Mouse (Mus musculus): ENCODE results near the gene 1110017D15Rik. TPM values are rescaled to one million over a fixed set of nuclear protein-coding genes. Genes with fewer than 3 reads are reported as not detected.
"Not testable (repeated sequence)": the region's sequence is repeated elsewhere in the genome, so short reads cannot be mapped to it uniquely, and the experiment has no call there.

Gene 1110017D15Rik
- polyA plus RNA-seq, 1 experiment: 4.9 TPM

DNA sequence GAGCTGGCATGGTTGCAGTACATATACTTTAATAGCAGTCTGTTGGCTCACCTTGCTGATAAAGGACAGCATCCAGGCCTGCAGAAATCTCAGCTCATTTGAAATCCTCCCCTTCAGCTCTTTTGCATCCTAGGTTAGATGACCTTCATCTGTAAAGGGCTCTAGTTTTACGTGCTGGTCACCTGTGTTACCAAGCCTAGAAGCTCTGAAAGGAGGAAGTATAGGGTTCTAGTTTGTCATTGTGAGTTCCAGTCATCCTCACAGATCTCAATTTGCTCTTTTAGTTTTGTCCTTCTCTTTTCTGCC is 45.8 kb downstream of the 1110017D15Rik start:
- no peak for TF ChIP-seq POLR2A (IDR thresholded peaks at IDR 0.05; ENCODE audit: extremely low read depth, insufficient read depth, low read length)
- no peak for TF ChIP-seq CTCF (IDR thresholded peaks at IDR 0.05; ENCODE audit: extremely low read depth, insufficient read depth, low read length)
- H3K27ac ChIP-seq (ENCODE audit: insufficient read depth, low read length): no peak overlapping the region
- no peak overlapping the region for H3K4me3 ChIP-seq (ENCODE audit: insufficient read depth, low read length)
- peaks cover 2% of the 10 kb centered on the region; the same call in 1 of the 2 replicates for H3K4me1 ChIP-seq (ENCODE audit: control insufficient read depth, insufficient read depth, low read length)

DNA sequence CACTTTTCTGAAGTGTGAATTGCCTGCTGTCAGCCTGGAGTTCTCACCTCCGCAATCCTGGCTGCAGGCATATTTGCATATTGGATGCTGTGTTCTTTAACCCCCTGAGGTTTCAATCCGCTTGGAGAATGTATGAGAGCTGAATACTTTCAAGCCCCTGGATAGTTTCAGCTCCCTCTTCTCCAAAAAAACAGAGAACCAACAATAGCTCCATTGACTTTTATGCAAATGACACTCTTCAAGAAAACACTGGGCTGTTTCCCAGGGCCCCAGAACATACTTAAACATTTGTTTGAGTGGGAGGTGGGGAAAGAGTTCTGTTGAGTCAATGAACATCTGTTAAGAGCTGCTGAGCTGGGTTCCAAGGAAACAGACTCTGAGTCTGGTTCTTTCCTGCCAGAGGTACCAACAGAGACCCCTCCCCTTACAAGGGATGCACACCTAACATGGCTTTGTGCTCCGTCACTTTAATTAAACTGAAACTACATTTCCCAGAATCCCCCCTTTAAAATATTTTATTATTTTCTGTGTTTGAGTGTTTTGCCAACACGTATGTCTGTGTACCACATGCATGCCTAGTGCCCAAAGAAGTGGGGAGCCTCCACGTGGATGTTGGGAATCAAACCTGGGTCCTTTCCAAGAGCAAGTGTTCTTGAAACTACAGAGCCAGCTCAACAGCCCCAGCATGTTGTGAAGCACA is 46.3 kb downstream of the 1110017D15Rik start:
- TF ChIP-seq CTCF (IDR thresholded peaks at IDR 0.05; ENCODE audit: extremely low read depth, insufficient read depth, low read length) (no peak), POLR2A (IDR thresholded peaks at IDR 0.05; ENCODE audit: extremely low read depth, insufficient read depth, low read length) (no peak)
- H3K27ac ChIP-seq (ENCODE audit: insufficient read depth, low read length): no peak overlapping the region
- H3K4me1 ChIP-seq (ENCODE audit: control insufficient read depth, insufficient read depth, low read length): peaks cover 2% of the 10 kb centered on the region; the same call in 1 of the 2 replicates
- H3K4me3 ChIP-seq (ENCODE audit: insufficient read depth, low read length): no peak overlapping the region

DNA sequence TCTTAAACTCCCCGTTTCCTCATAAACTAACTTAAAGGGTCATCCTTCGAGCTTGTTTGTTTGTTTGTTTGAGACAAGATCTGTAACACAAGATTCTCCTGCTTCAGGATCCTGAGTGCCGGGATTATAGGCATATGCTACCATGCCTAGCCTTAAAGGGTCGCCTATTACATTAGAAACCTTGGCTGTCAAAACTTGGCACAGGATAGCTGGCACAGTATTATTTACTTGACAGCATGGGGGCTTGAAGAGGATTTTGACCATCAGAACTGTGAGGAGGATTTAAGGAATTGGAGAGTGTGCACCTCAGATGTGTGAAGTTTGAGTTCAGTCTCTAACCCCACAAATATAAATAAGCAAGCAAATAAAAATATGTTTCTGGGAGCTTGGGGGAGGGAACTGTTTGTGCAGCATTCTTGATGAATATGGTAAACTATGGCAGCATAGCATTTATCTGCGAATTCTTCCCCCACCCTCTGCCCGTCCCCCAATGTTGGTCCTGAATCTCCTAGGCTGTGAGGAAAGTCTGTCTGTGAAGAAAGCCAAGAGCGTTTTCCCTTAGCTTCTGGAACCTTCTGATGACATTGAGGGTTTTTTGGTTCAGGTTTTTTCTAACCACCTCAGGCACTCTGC is 47.0 kb downstream of the 1110017D15Rik start:
- Histone ChIP-seq H3K4me1 (ENCODE audit: control insufficient read depth, insufficient read depth, low read length) (peaks cover 2% of the 10 kb centered on the region; the same call in 1 of the 2 replicates), H3K27ac (ENCODE audit: insufficient read depth, low read length) (no peak overlapping the region), H3K4me3 (ENCODE audit: insufficient read depth, low read length) (no peak overlapping the region)
- TF ChIP-seq CTCF (IDR thresholded peaks at IDR 0.05; ENCODE audit: extremely low read depth, insufficient read depth, low read length): no peak
- no peak for TF ChIP-seq POLR2A (IDR thresholded peaks at IDR 0.05; ENCODE audit: extremely low read depth, insufficient read depth, low read length)

DNA sequence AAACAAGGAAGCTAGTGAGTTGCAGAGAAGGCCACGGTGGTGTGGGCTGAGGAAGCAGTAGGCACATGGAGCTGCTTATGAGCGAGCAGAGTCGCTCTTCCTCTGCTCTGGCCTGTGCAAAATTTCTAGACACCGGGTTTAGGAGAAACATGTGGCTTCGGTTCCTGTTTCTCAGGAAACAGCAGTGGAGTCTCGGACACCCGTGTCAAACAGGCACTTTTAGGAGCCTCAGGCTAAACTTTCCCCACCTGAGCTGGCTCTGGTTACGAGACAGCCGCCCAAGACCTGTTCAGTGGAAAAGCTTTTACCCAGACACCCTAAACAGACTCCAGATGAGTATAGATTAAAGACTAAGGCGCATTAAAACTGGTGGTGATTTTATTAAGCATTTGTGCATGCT is 47.9 kb downstream of the 1110017D15Rik start:
- H3K4me3 ChIP-seq (ENCODE audit: insufficient read depth, low read length): no peak overlapping the region
- H3K4me1 ChIP-seq (ENCODE audit: control insufficient read depth, insufficient read depth, low read length): peaks cover 2% of the 10 kb centered on the region; the same call in 1 of the 2 replicates
- no peak for TF ChIP-seq POLR2A (IDR thresholded peaks at IDR 0.05; ENCODE audit: extremely low read depth, insufficient read depth, low read length)
- no peak for TF ChIP-seq CTCF (IDR thresholded peaks at IDR 0.05; ENCODE audit: extremely low read depth, insufficient read depth, low read length)
- no peak overlapping the region for H3K27ac ChIP-seq (ENCODE audit: insufficient read depth, low read length)

DNA sequence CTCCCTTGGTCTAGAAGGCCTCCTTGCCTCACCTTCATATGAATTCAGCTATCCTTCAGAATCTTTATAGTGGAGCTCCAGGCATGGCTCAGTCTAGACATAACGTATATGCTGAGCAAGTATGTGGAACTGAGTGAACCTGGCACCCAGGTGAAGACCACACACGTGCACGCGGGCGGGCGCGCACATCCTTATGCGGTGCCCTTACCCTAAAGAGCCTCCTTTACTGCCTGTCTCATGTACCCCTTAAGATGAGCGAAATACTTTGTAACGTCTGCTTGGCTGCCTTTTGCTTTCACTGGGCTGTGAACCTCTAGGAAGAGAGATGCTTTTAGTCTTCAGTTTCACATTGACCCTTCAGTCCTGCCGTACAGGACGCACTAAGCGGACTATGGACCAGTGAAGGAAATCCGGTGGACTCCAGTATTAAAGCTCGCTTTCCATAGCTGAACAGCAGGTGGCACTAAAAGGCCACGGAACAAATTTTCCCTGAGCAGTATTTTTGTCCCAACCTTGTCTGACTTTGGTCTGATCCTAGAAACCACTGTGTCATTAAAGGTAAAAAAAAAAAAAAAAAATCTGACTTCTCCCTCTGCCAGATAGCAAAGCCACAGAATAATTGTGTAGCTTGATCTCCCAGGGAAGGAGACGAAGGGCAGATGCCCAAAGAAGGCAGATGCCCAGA is 48.6 kb downstream of the 1110017D15Rik start:
- Histone ChIP-seq H3K27ac (ENCODE audit: insufficient read depth, low read length) (no peak overlapping the region), H3K4me3 (ENCODE audit: insufficient read depth, low read length) (no peak overlapping the region), H3K4me1 (ENCODE audit: control insufficient read depth, insufficient read depth, low read length) (peaks cover 2% of the 10 kb centered on the region; the same call in 1 of the 2 replicates)
- TF ChIP-seq POLR2A (IDR thresholded peaks at IDR 0.05; ENCODE audit: extremely low read depth, insufficient read depth, low read length) (no peak), CTCF (IDR thresholded peaks at IDR 0.05; ENCODE audit: extremely low read depth, insufficient read depth, low read length) (peak; percentile 73)

DNA sequence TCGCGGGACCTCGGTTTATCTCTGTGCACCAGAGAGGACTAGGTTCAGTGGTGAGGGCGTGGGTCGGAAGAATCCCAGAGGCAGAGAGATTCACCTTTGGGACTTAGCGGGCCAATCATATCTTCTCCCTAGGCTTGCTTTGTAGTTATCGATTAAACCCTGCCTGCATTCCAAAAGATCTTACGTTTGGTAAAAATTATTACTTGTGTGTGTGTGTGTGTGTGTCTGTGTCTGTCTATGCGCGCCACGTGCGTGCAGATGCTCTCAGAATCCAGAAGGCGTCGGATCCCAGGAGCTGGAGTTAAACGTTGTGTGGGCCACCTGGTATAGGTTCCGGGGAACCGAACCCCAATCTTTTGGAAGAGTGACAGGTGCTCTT is 51.9 kb downstream of the 1110017D15Rik start:
- Histone ChIP-seq H3K4me3 (ENCODE audit: insufficient read depth, low read length) (peak overlapping the region; percentile 51), H3K27ac (ENCODE audit: insufficient read depth, low read length) (no peak overlapping the region), H3K4me1 (ENCODE audit: control insufficient read depth, insufficient read depth, low read length) (no peaks in the 10 kb centered on the region)
- no peak for TF ChIP-seq POLR2A (IDR thresholded peaks at IDR 0.05; ENCODE audit: extremely low read depth, insufficient read depth, low read length)
- no peak for TF ChIP-seq CTCF (IDR thresholded peaks at IDR 0.05; ENCODE audit: extremely low read depth, insufficient read depth, low read length)

DNA sequence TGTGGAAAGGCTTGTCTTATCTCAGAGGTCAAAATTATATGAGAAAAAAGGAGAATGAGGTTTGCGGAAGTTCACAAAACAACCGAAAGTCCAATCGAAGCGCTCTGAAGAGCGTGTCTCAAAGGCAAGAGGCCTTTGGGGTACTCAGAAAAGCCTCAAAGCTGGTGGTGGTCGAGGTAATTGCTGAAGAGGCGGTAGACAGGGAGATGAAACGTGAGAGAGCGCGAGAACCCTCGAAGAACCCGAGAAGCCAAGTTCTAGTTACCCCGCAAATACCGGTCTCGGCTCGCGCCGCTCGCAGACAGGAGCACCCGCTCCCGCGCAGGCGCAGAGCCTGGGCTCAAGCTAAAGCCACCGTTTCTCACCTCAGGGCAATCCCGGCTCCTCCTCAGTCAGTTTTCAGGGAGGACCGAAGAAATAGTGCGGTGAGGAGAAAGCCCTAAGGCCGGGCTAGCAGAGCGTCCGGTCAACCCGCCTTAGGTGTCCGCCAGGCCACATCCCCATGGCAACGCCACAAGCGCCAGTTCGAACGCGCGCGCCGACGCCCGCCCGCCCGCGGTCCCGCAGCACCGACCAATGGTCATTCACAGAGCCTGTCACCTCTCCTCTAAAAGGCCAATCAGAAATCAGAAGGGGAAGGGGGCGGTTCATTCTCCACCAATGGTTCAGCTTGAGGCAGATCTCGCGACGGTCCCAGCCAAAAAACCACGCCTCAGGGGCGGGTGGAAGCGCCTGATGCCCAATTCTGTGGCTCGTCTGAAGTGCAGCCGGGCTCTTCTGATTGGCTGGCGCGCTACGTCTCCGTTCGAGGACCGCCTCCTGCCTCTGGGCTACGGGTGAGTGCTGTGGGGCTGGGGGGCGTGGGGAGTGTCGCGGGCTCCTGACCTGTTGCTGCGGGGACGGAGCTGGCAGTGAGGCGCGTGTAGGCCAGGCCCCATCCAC is 52.5 kb downstream of the 1110017D15Rik start, which contains the start of the genes Kif24 and Nudt2:
Gene Kif24 (minus strand): TSS at position 543 of the 942 bp plus-strand sequence.
Gene Nudt2 (plus strand): TSS at position 807 of the 942 bp plus-strand sequence.
- Histone ChIP-seq H3K27ac (ENCODE audit: insufficient read depth, low read length) (no peak within 1 kb of the TSS), H3K4me1 (ENCODE audit: control insufficient read depth, insufficient read depth, low read length) (no peaks in the 10 kb centered on the region), H3K4me3 (ENCODE audit: insufficient read depth, low read length) (peak within 1 kb of the TSS; percentile 51)
- peak; percentile 45; the same call in 1 of the 2 replicates for TF ChIP-seq POLR2A (IDR thresholded peaks at IDR 0.05; ENCODE audit: extremely low read depth, insufficient read depth, low read length)
- no peak for TF ChIP-seq CTCF (IDR thresholded peaks at IDR 0.05; ENCODE audit: extremely low read depth, insufficient read depth, low read length)

DNA sequence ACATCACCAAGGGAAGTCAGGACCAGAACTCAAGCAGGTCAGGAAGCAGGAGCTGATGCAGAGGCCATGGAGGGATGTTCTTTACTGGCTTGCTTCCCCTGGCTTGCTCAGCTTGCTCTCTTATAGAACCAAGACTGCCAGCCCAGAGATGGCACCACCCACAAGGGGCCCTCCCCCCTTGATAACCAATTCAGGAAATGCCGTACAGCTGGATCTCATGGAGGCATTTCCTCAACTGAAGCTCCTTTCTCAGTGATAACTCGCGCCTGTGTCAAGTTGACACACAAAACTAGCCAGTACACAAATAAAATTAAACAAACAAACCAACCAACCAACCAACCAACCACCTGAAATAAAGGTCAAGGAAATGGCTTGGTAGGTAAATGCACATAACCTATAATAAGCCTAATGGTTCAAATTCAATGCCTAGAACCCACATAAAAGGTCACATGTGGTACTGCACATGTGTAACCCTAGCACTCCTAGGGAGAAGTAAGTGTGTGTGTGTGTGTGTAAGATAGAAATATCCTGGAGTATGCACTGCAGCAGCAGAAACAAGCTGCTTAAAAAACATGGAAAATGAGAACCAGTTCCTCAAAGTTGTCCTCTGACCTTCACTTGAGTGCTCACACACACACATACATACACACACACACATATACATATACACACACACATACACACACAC is 53.9 kb downstream of the 1110017D15Rik start:
- H3K4me1 ChIP-seq (ENCODE audit: control insufficient read depth, insufficient read depth, low read length); H3K27ac ChIP-seq (ENCODE audit: insufficient read depth, low read length); H3K4me3 ChIP-seq (ENCODE audit: insufficient read depth, low read length): not testable (repeated sequence)
